Mouse (Mus musculus) left cerebral cortex, postnatal 36 days (tissue): ENCODE measurements at regions not wholly inside any gene's neighbourhood (a gene's known extent, or its start where the extent isn't known, plus 50 kb on each side); places are given as distances from the start of the nearest gene placed in this dataset.
A peak's percentile ranks its signal among the peaks of the same experiment; 100 is the strongest.

ENCODE experiments used
- DNase-seq, 2 experiments: peaks; one replicate each; pipeline ENCODE4 v3.0.0; 2021 to 2022; ENCODE audit warnings: low spot score in 2 of 2, mixed read lengths in 1 of 2
- intact Hi-C: fragments of 180-260 bp; cut with DNase I; formaldehyde crosslinking; loops from one replicate; pipeline ENCODE4 v1.15.1; 2025

DNA sequence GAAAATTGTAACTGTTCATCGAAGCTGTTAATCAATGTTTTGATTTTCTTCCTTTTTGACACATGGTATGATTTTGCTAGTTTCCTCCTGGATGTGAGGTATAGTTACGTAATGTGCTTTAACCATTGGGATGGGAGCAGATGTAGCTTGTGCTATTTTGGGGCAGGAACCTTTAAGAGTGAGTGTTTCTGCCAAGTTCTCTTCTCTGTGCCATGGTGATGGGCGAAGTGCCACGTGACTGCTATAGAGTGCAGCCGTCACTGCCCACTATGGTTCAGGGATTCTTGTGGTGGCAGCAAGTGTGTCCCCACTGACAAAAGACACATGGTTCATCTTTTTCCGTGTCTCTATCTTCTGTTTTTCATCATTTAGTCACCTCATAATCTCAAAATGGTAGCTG, 4882.6 kb downstream of the 9330182O14Rik start:
- intact Hi-C loops = loop anchor here (1.0 to 5.0 kb wide), 3 partner anchors 91 to 159 kb away; no protein-coding TSS in a partner anchor
- DNase-seq = peak; percentile 65 to 74

DNA sequence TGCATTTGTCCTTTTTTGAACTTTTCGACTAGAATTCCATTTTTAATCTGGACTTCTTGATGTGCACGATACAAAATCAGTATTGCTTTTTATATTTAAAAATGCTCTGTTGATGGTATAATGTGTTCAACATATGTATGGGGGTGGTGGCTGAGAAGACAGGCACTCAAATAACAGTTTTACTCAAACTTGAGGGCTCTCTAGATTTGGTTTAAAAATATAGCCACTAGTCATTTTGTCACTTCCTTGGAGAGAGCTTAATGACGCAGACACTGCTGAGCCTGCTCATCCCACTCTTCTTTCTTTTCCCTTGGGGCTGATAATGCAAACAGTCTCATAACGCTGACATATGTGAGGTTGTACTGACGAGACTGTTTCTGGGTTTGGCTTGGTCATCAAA, 4883.9 kb downstream of the 9330182O14Rik start:
- DNase-seq = peak in 1 of 2 experiments; percentile 27
- intact Hi-C loops = loop anchor here (5.0 kb wide), 2 partner anchors 89 to 161 kb away; no protein-coding TSS in a partner anchor

DNA sequence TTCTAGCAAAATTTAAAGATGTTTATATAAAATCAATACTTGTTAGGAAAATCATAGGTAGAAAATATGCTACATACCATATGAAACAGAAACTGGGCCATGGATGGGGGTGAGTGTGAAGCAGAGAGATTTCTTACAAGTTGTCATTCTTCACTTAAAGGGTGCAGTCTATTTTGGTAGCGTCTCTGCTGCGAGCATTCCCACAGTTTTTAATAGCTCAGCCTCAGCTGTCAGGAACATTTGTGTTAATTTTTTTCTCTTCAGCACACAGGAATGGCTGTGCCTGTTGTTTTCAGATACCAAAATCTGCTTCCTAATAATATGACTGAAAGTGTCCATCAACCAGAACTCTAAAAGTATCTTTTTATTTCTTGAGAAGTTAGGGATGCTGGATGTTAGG, 4887.6 kb downstream of the 9330182O14Rik start:
- peak in 1 of 2 experiments; percentile 11 for DNase-seq
- intact Hi-C loops = no loop called here
